Mouse (Mus musculus): ENCODE measurements around the gene Dyrk1a.
A peak's percentile ranks its signal among the peaks of the same experiment; 100 is the strongest.

The Dyrk1a gene

DNA sequence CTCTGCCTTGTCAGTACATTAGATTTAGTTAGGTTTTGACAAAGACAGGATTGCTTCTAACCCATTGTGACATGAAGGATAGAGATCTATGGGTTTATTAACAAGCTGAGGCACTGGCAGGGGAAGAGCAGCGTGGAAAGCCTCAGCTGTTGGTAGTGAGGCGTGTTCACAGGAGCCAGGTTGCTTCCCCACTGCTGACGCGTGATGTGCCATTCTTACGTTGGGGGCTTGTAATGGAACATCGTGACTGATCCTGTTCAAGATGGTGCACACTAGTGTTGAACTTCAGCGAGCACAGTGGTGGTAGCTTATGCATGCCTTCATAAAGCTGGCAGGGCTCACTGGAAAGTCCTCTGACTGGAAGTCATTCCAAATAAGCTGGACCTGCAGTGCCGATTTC, 21.2 kb downstream of the Dyrk1a start:
- no peak for DNase-seq (ENCODE audit: low read depth)

GRCm38 (mm10) chr16:94591536-94591935, 21.7 kb downstream of the Dyrk1a start:
- DNase-seq (ENCODE audit: low read depth) = no peak

- DNase-seq (ENCODE audit: low read depth) = no peak
Measured at GRCm38 (mm10) chr16:94596633-94597032, 26.8 kb downstream of the Dyrk1a start.

DNA sequence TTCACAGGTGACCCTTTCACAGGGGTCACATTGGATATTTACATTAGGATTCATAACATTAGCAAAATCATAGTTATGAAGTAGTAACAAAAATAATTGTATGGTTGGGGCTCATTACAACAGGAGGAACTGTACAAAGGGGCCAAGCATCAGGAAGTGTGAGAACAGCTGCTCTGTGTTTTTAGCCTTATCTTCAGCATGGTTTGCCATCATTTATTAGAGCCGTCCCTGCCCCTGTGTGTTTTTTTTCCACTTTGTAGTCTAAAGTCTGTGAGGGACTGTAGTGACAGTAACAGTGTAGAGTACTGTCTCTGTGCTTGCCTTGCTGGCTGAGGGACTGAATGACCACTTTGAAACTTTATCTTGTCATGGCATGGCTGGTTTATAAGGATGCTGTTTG, 27.8 kb downstream of the Dyrk1a start:
- DNase-seq (ENCODE audit: low read depth) = no peak

DNA sequence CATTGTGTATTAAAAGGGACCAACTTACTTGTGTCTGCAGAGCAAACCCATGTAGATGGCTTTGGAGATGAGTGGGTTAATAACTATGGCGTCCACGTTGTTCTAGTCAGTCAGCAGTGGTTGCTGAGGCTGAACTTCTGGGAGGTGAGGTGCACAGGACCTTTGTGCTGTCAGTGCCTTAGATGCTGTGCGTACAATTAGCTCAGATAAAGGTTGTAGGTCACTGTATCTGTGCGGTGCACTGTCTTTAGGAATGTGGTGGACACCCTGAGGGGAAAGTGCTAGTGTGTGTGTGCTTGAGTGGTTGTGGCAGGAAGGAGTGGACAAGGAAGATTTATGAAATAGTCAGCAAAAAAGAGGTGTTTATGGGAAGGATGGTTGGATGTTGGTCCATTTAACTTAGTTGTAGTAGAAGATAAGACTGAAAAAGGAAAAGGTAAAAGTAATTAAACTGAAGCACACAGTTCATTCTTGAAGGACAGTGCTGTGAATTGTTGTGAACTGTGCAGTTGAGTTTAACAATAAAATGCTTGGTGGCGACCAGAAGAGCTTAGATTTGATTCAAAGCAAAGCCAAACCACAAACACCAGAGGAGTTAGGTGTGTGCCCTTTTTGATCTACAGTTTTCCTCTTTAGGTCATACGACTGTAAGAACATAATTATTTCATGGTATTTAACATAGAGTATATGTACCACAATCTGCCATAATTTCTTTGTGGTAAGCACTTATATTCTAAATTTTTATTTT, 30.3 kb downstream of the Dyrk1a start:
- no peak for DNase-seq (ENCODE audit: low read depth)

- no peak for DNase-seq (ENCODE audit: low read depth)
Measured at GRCm38 (mm10) chr16:94601089-94601488, 31.3 kb downstream of the Dyrk1a start.

GRCm38 (mm10) chr16:94601540-94601953, 31.7 kb downstream of the Dyrk1a start:
- DNase-seq (ENCODE audit: low read depth) = peak; percentile 53

GRCm38 (mm10) chr16:94602188-94602587, 32.4 kb downstream of the Dyrk1a start:
- DNase-seq (ENCODE audit: low read depth) = no peak

- no peak for DNase-seq (ENCODE audit: low read depth)
Measured at GRCm38 (mm10) chr16:94602730-94603129, 32.9 kb downstream of the Dyrk1a start.

GRCm38 (mm10) chr16:94606169-94606568, 36.4 kb downstream of the Dyrk1a start:
- DNase-seq (ENCODE audit: low read depth) = no peak

- no peak for DNase-seq (ENCODE audit: low read depth)
Measured at GRCm38 (mm10) chr16:94607468-94607867, 37.7 kb downstream of the Dyrk1a start.

- DNase-seq (ENCODE audit: low read depth) = peak; percentile 26
Measured at GRCm38 (mm10) chr16:94608706-94609594, 39.1 kb downstream of the Dyrk1a start.

- DNase-seq (ENCODE audit: low read depth) = no peak
Measured at GRCm38 (mm10) chr16:94612573-94612972, 42.8 kb downstream of the Dyrk1a start.

GRCm38 (mm10) chr16:94617255-94617654, 47.4 kb downstream of the Dyrk1a start:
- DNase-seq (ENCODE audit: low read depth) = no peak

DNA sequence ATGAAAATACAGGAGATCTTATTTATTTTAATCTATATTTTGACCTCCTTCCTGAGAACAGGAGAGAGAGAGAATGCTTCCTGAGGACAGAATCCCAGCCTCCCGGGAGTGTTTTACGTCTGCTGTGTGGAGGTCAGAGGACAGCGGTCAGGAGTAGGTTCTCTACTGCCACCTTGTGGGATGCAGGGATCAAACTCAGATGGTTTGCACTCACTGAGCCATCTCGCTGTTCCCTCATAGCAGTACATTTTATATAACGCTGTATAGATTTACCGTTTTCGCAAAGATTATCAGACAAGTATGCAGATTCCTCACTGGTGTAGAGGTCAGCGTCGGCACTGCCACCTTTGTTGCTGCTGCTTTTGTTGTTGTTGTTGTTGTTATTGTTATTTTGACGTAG, 48.7 kb downstream of the Dyrk1a start:
- peak; percentile 39 for DNase-seq (ENCODE audit: low read depth)

GRCm38 (mm10) chr16:94619301-94619700, 49.5 kb downstream of the Dyrk1a start:
- DNase-seq (ENCODE audit: low read depth) = no peak

GRCm38 (mm10) chr16:94624871-94625270, 55.1 kb downstream of the Dyrk1a start:
- no peak for DNase-seq (ENCODE audit: low read depth)

DNA sequence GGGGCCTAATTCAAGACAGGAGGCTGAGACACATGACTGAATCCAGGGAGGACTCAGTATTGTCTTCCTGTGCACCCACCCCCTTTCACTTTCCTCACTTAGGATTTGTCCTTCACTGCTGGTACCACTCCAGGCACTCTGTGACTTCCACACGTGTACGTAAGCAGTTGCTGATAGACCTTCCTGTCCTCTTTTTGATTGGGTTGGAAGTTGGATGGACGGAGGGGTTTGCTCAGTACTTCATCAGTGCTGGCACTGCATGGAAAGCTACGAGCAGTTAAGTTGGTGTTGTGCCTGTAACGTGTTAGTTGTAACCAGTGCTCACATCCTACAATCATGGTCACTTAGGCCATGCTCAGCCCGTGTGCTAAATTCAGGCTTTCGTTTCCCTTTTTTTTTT, 55.8 kb downstream of the Dyrk1a start:
- no peak for DNase-seq (ENCODE audit: low read depth)

- DNase-seq (ENCODE audit: low read depth) = no peak
Measured at GRCm38 (mm10) chr16:94627736-94628135, 57.9 kb downstream of the Dyrk1a start.

- DNase-seq (ENCODE audit: low read depth) = no peak
Measured at GRCm38 (mm10) chr16:94628976-94629729, 59.3 kb downstream of the Dyrk1a start.

- peak; percentile 47 for DNase-seq (ENCODE audit: low read depth)
Measured at GRCm38 (mm10) chr16:94631984-94632383, 62.2 kb downstream of the Dyrk1a start.

DNA sequence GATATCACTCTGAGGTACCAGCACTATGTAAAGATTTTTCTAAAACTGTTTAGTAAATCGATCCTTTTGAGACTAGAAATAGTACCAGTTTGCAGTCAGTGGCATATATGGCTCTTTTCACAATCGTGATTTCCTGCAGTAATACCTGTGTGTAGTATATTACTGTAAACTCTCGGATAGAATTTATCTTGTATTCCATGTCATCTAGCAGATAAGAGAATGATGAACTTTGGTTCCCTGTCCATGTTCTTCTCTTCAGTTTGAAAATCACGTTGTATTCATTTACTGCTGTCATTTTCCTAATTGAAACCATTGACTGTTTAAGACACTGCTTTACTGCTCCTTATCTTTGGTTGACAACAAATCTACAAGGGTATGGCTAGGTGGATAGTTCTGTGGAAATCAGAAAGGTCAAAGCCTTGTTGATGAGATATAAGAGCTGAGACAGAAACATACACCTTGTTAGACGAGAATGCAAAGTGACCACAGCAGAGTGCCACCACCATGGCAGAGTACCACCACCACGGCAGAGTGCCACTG, 62.7 kb downstream of the Dyrk1a start:
- DNase-seq (ENCODE audit: low read depth) = no peak

Data from c-Kit-positive CD71-negative TER-119-negative erythroid progenitor cells, embryonic 14.5 days (primary cell).